Mouse (Mus musculus) lung, adult 18-20 months (tissue): Measurements from ENCODE around the gene Olfr685.

Source experiments
- DNase-seq, 2 experiments: peaks; one replicate each; pipeline ENCODE4 v3.0.0; 2022; ENCODE audit warnings: mixed read lengths in 2 of 2

The Olfr685 gene

GRCm38 (mm10) chr7:105185912-105186311 lies at the start of gene Olfr685:
Gene Olfr685, minus strand, starts transcription at chr7:105186012.
- DNase-seq, result no peak

GRCm38 (mm10) chr7:105229386-105229785 lies 43.6 kb upstream of the Olfr685 start:
- no peak for DNase-seq

- peak in 1 of 2 experiments; percentile 8 for DNase-seq
These were observed 42.3 kb upstream of the Olfr685 start for GRCm38 (mm10) chr7:105228138-105228537.

- no peak for DNase-seq
These were observed 40.9 kb upstream of the Olfr685 start for GRCm38 (mm10) chr7:105226703-105227102.

GRCm38 (mm10) chr7:105226072-105226471 lies 40.3 kb upstream of the Olfr685 start:
- no peak for DNase-seq

GRCm38 (mm10) chr7:105218281-105218680 lies 32.5 kb upstream of the Olfr685 start:
- no peak for DNase-seq

- no peak for DNase-seq
These were observed 28.9 kb upstream of the Olfr685 start for GRCm38 (mm10) chr7:105214761-105215160.

- no peak for DNase-seq
These were observed 21.6 kb upstream of the Olfr685 start, which contains the start of gene Olfr686 for GRCm38 (mm10) chr7:105207385-105207784. Gene Olfr686, minus strand, starts transcription at chr7:105207485.

GRCm38 (mm10) chr7:105170773-105171172 lies 15.0 kb downstream of the Olfr685 start:
- DNase-seq, result no peak

- no peak for DNase-seq
These were observed 22.3 kb downstream of the Olfr685 start, which contains the start of gene Olfr684 for GRCm38 (mm10) chr7:105163553-105163952. Gene Olfr684, minus strand, starts transcription at chr7:105163653.

- DNase-seq, result no peak
These were observed 38.9 kb downstream of the Olfr685 start, which contains the start of gene Olfr683 for GRCm38 (mm10) chr7:105146912-105147311. Gene Olfr683, minus strand, starts transcription at chr7:105147012.

- DNase-seq, result no peak
These were observed 44.5 kb downstream of the Olfr685 start for GRCm38 (mm10) chr7:105141275-105141674.
